Mouse (Mus musculus): ENCODE results near the gene Scnm1.
"Not testable (repeated sequence)": the region's sequence is repeated elsewhere in the genome, so short reads cannot be mapped to it uniquely, and the experiment has no call there.

Gene Scnm1

DNA sequence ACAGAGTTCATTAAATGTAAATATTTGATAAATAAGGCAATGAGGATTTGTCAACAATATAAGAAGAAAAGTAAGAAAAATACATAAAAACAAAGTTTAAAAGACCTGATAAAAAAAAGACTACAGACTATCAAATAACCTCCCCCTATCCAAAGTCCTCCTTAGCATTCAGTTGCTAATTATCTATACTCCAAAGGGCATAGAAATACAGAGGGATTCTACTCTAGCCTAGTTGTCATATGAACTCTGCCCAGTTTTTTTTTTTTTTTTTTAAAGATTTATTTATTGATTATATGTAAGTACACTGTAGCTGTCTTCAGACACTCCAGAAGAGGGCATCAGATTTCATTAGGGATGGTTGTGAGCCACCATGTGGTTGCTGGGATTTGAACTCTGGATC is 26.5 kb downstream of the Scnm1 start:
- in situ Hi-C loops (cut with MseI, MboI), result not testable (repeated sequence)

GRCm38 (mm10) chr3:95106338-95107117 is 27.3 kb downstream of the Scnm1 start, which contains the start of gene Pip5k1a:
Pip5k1a (minus strand) TSS chr3:95106930.
- in situ Hi-C loops (cut with MseI, MboI), result no loop called here

DNA sequence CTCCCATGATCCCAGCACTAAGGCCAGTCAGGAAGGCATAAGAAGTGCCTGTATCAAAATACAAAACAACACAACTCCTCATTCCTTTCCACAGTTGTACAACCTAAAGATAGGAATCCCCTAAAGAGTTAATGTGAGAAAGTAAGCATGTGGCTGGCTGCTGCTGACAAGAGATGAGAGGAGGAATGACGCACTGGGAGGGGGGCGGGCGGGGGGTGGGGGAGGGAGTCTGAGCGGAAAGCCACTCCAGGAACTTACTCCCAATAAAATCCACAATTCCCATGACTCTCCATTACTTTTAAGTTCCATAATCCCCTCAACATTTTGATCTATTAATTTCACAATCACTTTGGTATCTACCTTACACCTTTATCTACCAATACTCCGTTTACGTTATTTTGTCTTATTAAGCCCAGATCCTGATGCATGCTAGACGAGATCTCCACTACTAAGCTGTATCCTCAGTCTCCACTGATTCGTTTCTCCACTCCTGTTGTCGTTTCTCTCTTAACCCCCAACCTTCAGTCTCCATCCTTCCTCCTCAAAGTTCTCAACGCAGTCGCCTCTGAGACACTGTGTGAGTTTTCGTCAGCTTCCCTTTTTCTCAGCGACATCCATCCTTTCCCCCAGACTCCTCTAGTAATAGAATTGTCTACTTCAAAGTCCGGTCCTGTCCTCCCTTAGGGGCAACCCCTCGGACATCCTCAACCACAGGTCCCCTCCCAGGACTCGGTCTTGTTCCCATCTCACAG is 28.0 kb downstream of the Scnm1 start:
- in situ Hi-C loops (cut with MseI, MboI), result no loop called here

DNA sequence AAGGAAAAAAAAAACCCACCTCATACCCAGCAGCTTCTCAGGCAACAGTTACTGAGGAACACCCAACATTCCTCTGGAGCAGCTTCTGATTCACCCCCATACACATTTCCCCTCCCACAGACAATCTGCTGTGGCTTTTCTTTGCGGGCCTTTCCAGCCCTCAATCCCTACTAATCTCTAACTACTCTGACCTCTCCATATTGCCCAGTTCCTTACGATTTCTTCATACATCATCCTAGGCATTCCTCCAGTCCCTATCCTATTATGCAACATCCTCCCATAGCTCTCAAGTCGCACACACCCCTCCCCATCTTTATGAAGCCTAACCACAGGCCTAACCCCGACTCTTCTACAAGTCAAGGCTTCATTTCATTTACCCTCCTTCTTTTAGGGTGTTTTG is 28.7 kb downstream of the Scnm1 start:
- in situ Hi-C loops (cut with MseI, MboI), result no loop called here

DNA sequence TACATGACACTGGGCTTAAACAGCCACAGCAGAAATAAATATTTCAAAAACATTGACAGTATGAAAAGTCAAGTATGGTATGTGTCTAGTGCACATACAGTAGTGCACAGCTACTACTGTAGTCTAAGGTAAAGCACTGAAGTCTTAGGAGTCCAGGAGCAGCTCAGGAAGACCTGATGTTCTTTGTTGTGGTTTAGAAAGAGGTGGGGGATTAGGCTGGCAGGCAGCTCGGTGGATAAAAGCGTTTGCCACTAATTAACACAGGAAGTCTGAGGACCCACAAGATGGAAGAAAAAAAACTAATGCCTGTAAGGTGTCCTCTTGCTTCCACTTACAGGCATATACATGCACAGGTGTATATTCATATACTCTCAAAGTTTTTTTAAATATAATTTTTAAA is 33.0 kb downstream of the Scnm1 start:
- in situ Hi-C loops (cut with MseI, MboI), result no loop called here

- in situ Hi-C loops (cut with MseI, MboI), result no loop called here
Observed at GRCm38 (mm10) chr3:95088071-95088470, 45.7 kb downstream of the Scnm1 start.
